12 mouse cellular contexts compared by ENCODE assay signal in genomic region chr4:147349687-147350415, GRCm38 (mm10). TPM values are rescaled to one million over a fixed set of nuclear protein-coding genes. Genes with fewer than 3 reads are reported as not detected.
"Had no signal": no experiment of that assay in that cellular context is flagged by ENCODE, and none has a peak within 500 bp of the region (broad histone marks: within the 10 kb centered on the region; RNA-seq: fewer than 3 reads in every experiment).

No protein-coding gene starts in this region.

RNA-seq across cellular contexts. Expression of gene Zfp978, which starts 11.3 kb away (rescaled TPM):
- total RNA-seq: layer of hippocampus, postnatal 25 days; left cerebral cortex, adult 2 months had no signal
- polyA plus RNA-seq: intestine, embryonic 14.5 days; kidney, embryonic 16.5 days; limb, embryonic 10.5 days; limb, embryonic 14.5 days; macrophage; spleen, adult 2 months; stomach, embryonic 15.5 days; urinary bladder, adult 2 months had no signal

RNA-seq across cellular contexts. Expression of gene Zfp988, which starts 44.4 kb away (rescaled TPM):
- polyA plus RNA-seq: liver, embryonic 16.5 days; macrophage; midbrain, embryonic 13.5 days; spleen, adult 2 months had no signal
